Mouse (Mus musculus) fibroblast of lung, adult 2 months (primary cell): ENCODE measurements at regions not wholly inside any gene's neighbourhood (a gene's known extent, or its start where the extent isn't known, plus 50 kb on each side); places are given as distances from the start of the nearest gene placed in this dataset.

Experiments used
- DNase-seq: peaks from one replicate; pipeline ENCODE4 v3.0.0-alpha.2; 2011; ENCODE audit warnings: low read depth

- no peak for DNase-seq
These were observed 98.2 kb upstream of the Mgme1 start for GRCm38 (mm10) chr2:144172100-144172770.

GRCm38 (mm10) chr2:144173358-144174106, 96.9 kb upstream of the Mgme1 start:
- DNase-seq: no peak

GRCm38 (mm10) chr2:144174366-144175035, 96.0 kb upstream of the Mgme1 start:
- DNase-seq: no peak

DNA sequence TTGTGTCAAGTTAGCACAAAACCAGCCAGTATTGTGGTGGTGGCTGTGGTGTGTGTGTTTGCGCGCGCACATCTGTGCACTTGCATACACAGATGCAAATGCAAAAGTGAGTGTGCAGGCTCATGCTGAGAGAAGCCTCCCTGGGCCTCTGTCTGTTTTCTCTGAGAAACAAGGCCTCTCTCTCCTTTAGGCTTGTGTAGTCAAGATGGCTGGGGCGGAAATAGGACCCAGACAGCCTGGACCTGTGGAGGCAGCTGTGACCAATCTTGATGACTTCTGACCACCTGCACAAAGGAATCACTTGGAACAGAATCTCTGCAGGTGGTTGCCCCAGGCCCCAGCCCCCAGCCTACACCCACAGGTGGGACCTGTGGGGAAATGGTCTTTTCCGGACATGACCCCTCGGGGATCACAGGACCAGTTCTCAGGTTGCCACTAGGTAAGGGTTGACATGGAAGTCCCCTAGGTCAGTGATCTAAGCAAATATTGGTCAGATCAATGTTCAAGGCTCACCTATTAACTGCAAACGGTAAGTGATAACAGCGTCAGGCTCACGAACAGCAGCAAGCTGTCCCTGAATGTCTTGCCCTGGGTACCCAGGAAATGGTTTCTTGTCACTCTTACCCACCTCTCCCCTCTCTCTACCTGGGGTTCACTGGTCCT, 93.8 kb upstream of the Mgme1 start:
- no peak for DNase-seq

DNA sequence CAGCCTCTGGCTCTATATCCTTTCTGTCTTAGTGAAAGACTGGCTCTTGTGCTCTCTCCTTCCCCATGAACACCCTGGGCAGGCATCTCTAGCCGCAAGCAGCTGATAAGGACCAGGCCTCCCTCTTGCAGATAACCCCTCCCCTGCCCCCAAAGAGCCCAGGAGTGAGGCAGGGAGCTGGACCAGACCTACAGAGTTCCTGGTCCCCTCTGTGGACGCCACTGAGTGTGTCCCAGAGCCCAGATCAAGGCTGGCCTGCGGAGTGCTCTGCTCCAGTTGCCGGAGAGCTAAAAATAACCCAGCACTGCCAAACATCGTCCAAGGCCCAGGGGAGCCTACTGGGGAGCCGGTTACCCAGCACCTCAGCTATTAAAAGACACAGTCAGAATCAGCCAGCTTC, 93.2 kb upstream of the Mgme1 start:
- no peak for DNase-seq

DNA sequence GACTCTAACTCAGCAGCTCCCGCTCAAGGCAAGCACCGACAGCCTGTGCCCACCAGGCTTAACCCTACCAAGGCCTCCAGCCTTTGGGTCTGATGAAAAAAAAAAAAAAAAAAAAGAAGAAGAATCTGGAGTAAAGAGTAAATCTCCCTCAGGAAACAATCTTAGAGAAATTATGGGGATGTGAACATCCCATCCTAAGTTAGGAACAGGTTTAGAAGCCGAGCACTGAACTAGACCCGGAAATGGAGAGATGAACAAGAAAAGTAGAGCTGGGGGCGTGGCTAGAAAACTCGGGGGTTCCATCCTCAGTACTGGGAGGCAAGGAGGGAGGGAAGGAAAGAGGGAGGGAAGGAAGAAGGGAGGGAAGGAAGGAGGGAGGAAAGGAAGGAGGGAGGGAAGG, 92.5 kb upstream of the Mgme1 start:
- DNase-seq: no peak

- no peak for DNase-seq
These were observed 88.4 kb upstream of the Mgme1 start for GRCm38 (mm10) chr2:144182108-144182507.

GRCm38 (mm10) chr2:144182542-144182941, 87.9 kb upstream of the Mgme1 start:
- DNase-seq: no peak

DNA sequence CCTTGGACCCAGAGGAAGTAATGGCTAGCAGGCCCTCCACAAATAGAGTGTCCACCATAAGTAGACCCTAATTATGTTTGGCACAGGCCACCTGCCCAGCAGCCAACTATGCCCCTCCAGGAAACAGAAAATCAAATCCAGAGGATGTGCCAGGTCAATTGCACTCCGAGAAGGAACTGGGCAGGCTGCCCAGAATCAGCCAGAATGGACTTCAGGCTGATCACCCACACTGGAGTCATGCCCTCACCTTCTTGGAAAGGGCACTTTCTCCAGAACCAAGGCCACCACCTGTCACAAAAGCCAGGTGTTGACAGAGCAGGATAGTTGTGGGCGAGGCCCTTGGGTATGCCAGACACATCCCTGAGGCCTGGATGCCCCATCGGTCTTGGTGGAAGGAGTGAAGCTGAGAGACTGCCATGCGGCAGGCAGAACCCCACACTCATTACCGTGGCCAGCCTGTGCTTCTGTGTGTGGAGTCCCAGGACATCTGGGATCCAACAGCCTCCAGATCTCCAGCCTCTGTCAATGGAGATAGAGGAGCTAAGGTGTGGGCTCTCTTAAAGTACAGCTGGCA, 87.0 kb upstream of the Mgme1 start:
- no peak for DNase-seq

- no peak for DNase-seq
These were observed 85.3 kb upstream of the Mgme1 start for GRCm38 (mm10) chr2:144185175-144185574.

DNA sequence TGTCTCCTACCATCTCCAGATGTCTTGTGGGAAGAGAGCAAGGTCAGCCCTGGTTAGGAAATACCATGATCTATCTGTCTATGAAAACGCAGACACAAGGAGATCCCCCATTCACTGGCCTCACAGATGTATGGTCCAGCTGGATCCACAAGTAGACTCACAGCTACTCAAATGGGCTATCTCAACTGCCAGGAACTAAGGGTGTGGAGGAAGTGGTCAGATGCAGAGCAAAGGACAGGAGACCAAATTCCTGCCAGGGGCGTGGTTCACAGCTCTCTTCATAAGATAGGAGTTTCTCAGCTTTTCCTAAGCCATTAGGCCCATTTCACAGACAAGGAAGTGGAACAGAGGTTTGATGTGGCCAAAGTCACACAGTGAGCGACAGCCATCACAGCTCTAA, 84.0 kb upstream of the Mgme1 start:
- DNase-seq: no peak

DNA sequence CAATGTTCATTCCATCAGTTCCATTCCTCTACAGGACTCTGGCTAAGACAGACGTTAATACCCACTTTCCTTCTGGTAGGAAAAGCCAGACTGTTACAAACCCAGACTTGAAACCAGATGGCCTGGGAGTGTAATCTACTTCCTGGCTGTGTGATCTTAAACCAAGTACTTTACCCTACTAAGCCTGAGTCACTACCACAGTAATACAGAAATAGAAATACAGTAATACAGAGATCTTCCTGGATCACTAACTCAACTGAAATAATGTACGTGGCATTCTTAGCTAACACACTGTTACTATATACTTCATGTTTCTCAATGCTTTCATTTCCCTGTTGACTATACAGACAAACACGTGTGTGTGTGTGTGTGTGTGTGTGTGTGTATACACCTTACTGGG, 82.4 kb upstream of the Mgme1 start:
- DNase-seq: no peak

DNA sequence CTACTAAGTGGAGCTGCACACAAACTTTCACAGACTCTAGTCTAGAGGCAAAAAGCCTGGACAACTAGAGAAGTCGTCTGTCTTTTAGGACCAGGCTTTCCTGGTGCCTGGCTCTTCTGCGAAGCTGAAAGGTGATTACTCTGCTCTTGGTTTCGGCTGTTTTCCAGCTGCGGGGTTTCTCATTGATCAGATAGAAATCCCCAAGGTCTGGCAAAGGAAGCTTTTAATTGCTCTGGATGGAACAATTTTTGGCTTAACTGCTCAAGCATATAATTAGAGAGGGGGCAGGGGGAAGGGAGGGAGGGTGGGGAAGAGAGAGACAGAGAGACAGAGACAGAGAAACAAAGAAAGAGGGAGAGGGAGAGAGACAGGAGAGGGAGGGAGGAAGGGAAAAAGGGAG, 82.0 kb upstream of the Mgme1 start:
- DNase-seq: no peak

- no peak for DNase-seq
These were observed 80.7 kb upstream of the Mgme1 start for GRCm38 (mm10) chr2:144189756-144190155.

DNA sequence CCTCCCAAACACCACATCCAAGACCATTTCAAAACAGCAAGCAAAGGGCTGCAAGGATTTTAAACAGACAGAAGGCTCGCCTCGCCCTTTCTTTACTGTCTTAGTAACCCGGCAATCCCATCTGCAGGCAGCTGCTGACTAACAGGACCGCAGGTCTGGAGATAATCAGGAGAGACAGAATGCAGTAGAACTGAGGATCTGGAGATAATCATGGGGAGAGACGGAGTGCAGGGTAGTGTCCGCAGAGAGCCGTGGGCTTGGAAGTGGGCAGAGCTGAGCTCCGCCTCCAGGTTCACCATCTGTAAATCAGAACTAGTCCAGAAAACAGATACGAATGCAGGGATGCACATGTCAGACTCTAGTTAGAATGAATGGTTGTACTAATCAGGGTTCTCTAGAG, 79.4 kb upstream of the Mgme1 start:
- DNase-seq: no peak

- no peak for DNase-seq
These were observed 78.8 kb upstream of the Mgme1 start for GRCm38 (mm10) chr2:144191707-144192106.

DNA sequence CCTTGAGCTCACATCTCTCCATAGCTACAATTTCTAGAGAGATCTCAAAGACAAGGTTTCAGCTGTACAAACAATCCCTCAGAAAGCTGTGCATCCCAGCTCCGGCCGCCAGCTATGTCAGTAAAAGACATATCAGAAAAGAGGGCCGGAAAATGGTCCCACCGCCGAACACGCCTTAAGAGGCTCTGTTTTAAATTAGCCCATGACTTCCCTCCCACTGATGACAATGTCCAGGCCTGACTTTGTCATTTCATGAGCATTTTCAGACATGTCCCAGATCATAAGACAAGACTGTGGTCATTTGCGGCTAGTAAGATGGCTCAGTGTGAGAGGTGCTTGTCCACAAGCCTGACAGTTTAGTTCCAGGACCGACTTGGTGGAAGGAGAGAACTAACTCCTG, 78.0 kb upstream of the Mgme1 start:
- DNase-seq: no peak

GRCm38 (mm10) chr2:144195851-144196250, 74.6 kb upstream of the Mgme1 start:
- no peak for DNase-seq

DNA sequence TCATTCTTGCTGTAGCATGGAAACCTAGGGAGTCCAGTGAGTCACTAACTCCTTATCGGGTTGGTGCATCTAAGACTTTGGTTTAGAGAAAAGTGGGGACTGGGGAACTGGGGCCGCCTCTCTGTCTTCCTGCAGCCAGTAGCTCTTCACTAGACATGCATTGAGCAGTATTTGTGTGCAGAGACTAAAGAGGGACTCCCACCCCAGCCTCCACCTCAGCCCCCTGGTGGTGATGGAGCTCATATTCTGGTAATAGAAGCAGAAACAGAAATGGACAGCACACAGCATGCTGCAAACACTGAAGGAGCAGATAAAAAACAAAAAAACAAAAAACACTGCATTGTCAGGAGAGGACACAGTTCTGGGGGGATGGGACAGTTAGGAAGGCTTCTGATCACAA, 73.3 kb upstream of the Mgme1 start:
- DNase-seq: no peak

DNA sequence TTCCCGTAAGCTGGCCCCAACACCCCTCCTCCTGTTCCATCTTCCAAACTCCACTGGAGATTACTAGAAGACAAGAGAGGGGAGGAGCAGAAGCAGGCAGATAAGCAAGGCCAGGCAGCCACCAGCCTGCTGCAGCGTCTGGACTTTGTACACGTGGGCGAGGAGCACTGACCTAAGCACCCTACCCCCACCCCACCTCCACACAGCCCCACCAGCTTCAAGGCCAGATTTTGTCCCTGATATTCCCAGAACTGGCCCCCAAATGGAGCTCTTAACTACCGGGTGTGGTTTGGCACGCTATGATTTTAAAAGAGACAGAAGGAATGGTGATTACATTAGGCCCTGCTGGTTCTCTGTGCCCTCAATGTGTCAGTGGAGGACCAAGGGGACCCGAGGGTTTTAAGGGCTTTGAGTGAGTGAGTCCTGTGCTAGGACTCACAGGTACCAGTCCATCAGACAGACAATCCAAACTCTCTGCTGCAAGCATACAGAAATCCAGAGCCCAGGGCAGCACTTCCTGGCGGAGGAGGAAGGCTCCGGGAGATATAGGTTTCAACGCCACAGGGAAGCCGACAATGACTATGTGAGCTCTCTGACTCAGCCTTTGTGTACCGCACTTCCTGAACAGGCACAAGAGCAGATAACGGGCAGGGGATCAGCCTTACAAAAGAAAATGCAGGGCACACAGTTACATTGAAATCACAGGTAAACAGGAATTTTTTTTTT, 72.0 kb upstream of the Mgme1 start:
- no peak for DNase-seq
